Mouse (Mus musculus): ENCODE results near the gene Rps19. TPM values are rescaled to one million over a fixed set of nuclear protein-coding genes. Genes with fewer than 3 reads are reported as not detected.

Rps19 gene
- polyA plus RNA-seq, 1 experiment, result 421 TPM

DNA sequence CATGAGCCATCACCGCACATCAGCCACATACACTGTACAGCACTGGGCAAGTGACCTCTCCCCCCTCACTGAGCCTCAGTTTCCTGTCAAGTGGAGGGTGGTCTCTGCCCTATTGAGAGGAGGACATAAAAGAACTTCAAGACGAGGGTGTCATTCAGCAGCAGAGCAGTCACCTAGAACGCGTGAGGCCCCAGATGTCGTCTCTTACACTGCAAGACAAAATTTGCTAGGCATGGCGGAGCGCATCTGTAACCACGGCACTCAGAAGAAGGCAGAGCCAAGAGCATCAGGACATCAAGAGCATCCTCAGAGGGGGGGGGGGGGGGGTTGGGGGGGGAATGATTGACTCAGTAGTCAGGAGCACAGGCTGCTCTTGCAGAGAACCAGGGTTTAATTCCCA is 12.1 kb downstream of the Rps19 start:
- Histone ChIP-seq H3K27me3 (ENCODE audit: control insufficient read depth, insufficient read depth, low read length) (no peaks in the 10 kb centered on the region), H3K27ac (ENCODE audit: insufficient read depth, low read depth, low read length) (no peak overlapping the region), H3K4me1 (ENCODE audit: control insufficient read depth, insufficient read depth, insufficient read length, low read length) (no peaks in the 10 kb centered on the region), H3K4me3 (ENCODE audit: low read depth, low read length) (no peak overlapping the region), H3K36me3 (ENCODE audit: control insufficient read depth, insufficient read depth, low read length) (no peaks in the 10 kb centered on the region)
- TF ChIP-seq CTCF (IDR thresholded peaks at IDR 0.05; ENCODE audit: extremely low read depth, insufficient read length, insufficient replicate concordance, low read depth, low read length) (no peak), POLR2A (IDR thresholded peaks at IDR 0.05; ENCODE audit: low read depth, low read length) (no peak)
- 90% methylated on average over 8 of the region's 8 CpGs for whole genome bisulfite sequencing

DNA sequence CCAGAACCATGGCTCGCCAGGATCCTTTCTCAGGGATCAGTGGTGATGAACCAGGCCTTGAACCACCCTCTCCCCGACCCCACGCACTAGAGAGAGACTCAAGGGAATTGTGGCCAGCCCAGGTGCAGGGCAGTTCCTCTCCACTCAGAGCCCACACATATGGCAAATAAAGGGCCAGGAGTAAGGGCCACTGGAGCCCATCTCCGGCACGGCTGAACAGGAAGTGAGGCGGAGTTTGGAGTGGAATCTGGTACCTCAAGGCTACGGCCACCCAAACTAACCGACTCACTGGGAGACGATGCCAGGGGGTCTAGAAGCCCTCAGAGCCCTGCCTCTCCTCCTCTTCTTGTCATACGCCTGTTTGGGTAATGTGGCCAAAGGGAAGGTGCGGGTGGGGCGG is 13.1 kb downstream of the Rps19 start, which contains the start of gene Cd79a:
Gene Cd79a (plus strand): TSS at position 158 of the 400 bp plus-strand sequence.
- H3K4me3 ChIP-seq (ENCODE audit: low read depth, low read length), result peak within 1 kb of the TSS; percentile 45; the same call in 1 of the 2 replicates
- H3K36me3 ChIP-seq (ENCODE audit: control insufficient read depth, insufficient read depth, low read length), result no peaks in the 10 kb centered on the region
- WGBS, result 71% methylated on average over 12 of the region's 12 CpGs

GRCm38 (mm10) chr7:24897959-24898358 is 13.8 kb downstream of the Rps19 start:
- Histone ChIP-seq H3K36me3 (ENCODE audit: control insufficient read depth, insufficient read depth, low read length) (no peaks in the 10 kb centered on the region), H3K4me3 (ENCODE audit: low read depth, low read length) (peak overlapping the region; percentile 5; the same call in 1 of the 2 replicates), H3K4me1 (ENCODE audit: control insufficient read depth, insufficient read depth, insufficient read length, low read length) (peaks cover 3% of the 10 kb centered on the region; the same call in 1 of the 2 replicates), H3K27ac (ENCODE audit: insufficient read depth, low read depth, low read length) (no peak overlapping the region; the same call in 1 of the 2 replicates), H3K27me3 (ENCODE audit: control insufficient read depth, insufficient read depth, low read length) (no peaks in the 10 kb centered on the region)
- WGBS, result 61% methylated on average over 5 of the region's 5 CpGs
- TF ChIP-seq POLR2A (IDR thresholded peaks at IDR 0.05; ENCODE audit: low read depth, low read length), result no peak
- no peak for TF ChIP-seq CTCF (IDR thresholded peaks at IDR 0.05; ENCODE audit: extremely low read depth, insufficient read length, insufficient replicate concordance, low read depth, low read length)

More for the DNA sequence above, 13.1 kb downstream of the Rps19 start, which contains the start of gene Cd79a:
- Histone ChIP-seq H3K27ac (ENCODE audit: insufficient read depth, low read depth, low read length) (no peak within 1 kb of the TSS; the same call in 1 of the 2 replicates), H3K4me1 (ENCODE audit: control insufficient read depth, insufficient read depth, insufficient read length, low read length) (no peaks in the 10 kb centered on the region; the same call in 1 of the 2 replicates), H3K27me3 (ENCODE audit: control insufficient read depth, insufficient read depth, low read length) (no peaks in the 10 kb centered on the region)
- TF ChIP-seq CTCF (IDR thresholded peaks at IDR 0.05; ENCODE audit: extremely low read depth, insufficient read length, insufficient replicate concordance, low read depth, low read length), result no peak
- TF ChIP-seq POLR2A (IDR thresholded peaks at IDR 0.05; ENCODE audit: low read depth, low read length), result no peak

DNA sequence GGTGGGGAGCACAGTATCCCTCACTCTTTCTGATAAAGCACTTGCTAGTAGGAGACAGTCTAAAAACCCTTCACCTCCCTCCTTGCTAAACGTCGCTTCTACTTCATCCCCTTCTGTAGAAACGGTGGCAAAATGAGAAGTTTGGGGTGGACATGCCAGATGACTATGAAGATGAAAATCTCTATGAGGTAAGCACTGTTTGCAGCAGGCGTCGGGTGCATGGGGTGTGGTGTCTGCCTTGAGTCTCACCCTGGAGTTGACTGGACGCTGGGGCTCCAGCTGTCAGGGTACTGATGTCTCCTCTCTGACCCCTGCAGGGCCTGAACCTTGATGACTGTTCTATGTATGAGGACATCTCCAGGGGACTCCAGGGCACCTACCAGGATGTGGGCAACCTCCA is 16.9 kb downstream of the Rps19 start:
- Histone ChIP-seq H3K36me3 (ENCODE audit: control insufficient read depth, insufficient read depth, low read length) (no peaks in the 10 kb centered on the region), H3K27ac (ENCODE audit: insufficient read depth, low read depth, low read length) (no peak overlapping the region), H3K27me3 (ENCODE audit: control insufficient read depth, insufficient read depth, low read length) (no peaks in the 10 kb centered on the region), H3K4me1 (ENCODE audit: control insufficient read depth, insufficient read depth, insufficient read length, low read length) (peaks cover 3% of the 10 kb centered on the region; the same call in 1 of the 2 replicates), H3K4me3 (ENCODE audit: low read depth, low read length) (no peak overlapping the region)
- WGBS, result 48% methylated on average over 6 of the region's 6 CpGs
- no peak for TF ChIP-seq CTCF (IDR thresholded peaks at IDR 0.05; ENCODE audit: extremely low read depth, insufficient read length, insufficient replicate concordance, low read depth, low read length)
- no peak for TF ChIP-seq POLR2A (IDR thresholded peaks at IDR 0.05; ENCODE audit: low read depth, low read length)

DNA sequence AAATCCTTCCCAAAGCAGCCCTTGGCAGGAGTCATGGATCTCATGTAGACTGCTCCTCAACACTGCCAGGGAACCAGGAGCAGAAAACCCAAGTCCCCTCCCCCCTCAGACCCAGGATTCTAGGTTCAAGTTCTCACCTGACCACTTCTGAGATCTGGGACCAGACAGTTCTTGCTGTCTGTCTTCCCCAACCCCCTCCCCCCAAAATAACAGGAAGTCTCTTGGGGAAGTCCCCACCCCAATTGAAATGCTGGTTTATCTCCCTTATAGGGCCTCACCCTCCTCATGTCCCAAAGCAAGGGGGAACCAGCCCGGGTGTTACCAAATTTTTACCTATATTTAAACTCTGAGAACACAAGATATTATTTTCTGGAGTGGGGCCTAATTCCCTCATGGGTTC is 17.7 kb downstream of the Rps19 start:
- H3K4me1 ChIP-seq (ENCODE audit: control insufficient read depth, insufficient read depth, insufficient read length, low read length), result peaks cover 6% of the 10 kb centered on the region
- H3K27ac ChIP-seq (ENCODE audit: insufficient read depth, low read depth, low read length), result 0 out of 2 replicates have a peak overlapping the region, but pooled peaks have one; percentile 72
- no peaks in the 10 kb centered on the region for H3K27me3 ChIP-seq (ENCODE audit: control insufficient read depth, insufficient read depth, low read length)
- H3K4me3 ChIP-seq (ENCODE audit: low read depth, low read length), result no peak overlapping the region
- 28% methylated on average over 1 of the region's 1 CpGs for WGBS
- TF ChIP-seq CTCF (IDR thresholded peaks at IDR 0.05; ENCODE audit: extremely low read depth, insufficient read length, insufficient replicate concordance, low read depth, low read length), result no peak
- no peak for TF ChIP-seq POLR2A (IDR thresholded peaks at IDR 0.05; ENCODE audit: low read depth, low read length)
- no peaks in the 10 kb centered on the region for H3K36me3 ChIP-seq (ENCODE audit: control insufficient read depth, insufficient read depth, low read length)

GRCm38 (mm10) chr7:24902264-24902629 is 18.1 kb downstream of the Rps19 start:
- Histone ChIP-seq H3K4me3 (ENCODE audit: low read depth, low read length) (peak overlapping the region; percentile 82), H3K36me3 (ENCODE audit: control insufficient read depth, insufficient read depth, low read length) (no peaks in the 10 kb centered on the region), H3K27ac (ENCODE audit: insufficient read depth, low read depth, low read length) (peak overlapping the region; percentile 72), H3K27me3 (ENCODE audit: control insufficient read depth, insufficient read depth, low read length) (no peaks in the 10 kb centered on the region), H3K4me1 (ENCODE audit: control insufficient read depth, insufficient read depth, insufficient read length, low read length) (peaks cover 6% of the 10 kb centered on the region)
- no peak for TF ChIP-seq CTCF (IDR thresholded peaks at IDR 0.05; ENCODE audit: extremely low read depth, insufficient read length, insufficient replicate concordance, low read depth, low read length)
- no peak for TF ChIP-seq POLR2A (IDR thresholded peaks at IDR 0.05; ENCODE audit: low read depth, low read length)
- 51% methylated on average over 2 of the region's 2 CpGs for WGBS

- WGBS, result 3% methylated on average over 68 of the region's 68 CpGs
- H3K27ac ChIP-seq (ENCODE audit: insufficient read depth, low read depth, low read length), result peak within 1 kb of the TSS; percentile 72
- peak within 1 kb of the TSS; percentile 82 for H3K4me3 ChIP-seq (ENCODE audit: low read depth, low read length)
- peaks cover 6% of the 10 kb centered on the region for H3K4me1 ChIP-seq (ENCODE audit: control insufficient read depth, insufficient read depth, insufficient read length, low read length)
- peaks cover 2% of the 10 kb centered on the region; the same call in 1 of the 2 replicates for H3K36me3 ChIP-seq (ENCODE audit: control insufficient read depth, insufficient read depth, low read length)
- peak; percentile 65 for TF ChIP-seq POLR2A (IDR thresholded peaks at IDR 0.05; ENCODE audit: low read depth, low read length)
- TF ChIP-seq CTCF (IDR thresholded peaks at IDR 0.05; ENCODE audit: extremely low read depth, insufficient read length, insufficient replicate concordance, low read depth, low read length), result no peak
- no peaks in the 10 kb centered on the region for H3K27me3 ChIP-seq (ENCODE audit: control insufficient read depth, insufficient read depth, low read length)
These were observed 18.7 kb downstream of the Rps19 start, which contains the start of gene Arhgef1 for GRCm38 (mm10) chr7:24902630-24903443. TSS of gene Arhgef1 (plus strand) at chr7:24902912.
